Mouse (Mus musculus): ENCODE results near the gene Arap1.

GRCm38 (mm10) chr7:101356868-101357267 is 9.0 kb downstream of the Arap1 start:
- TF ChIP-seq CTCF (IDR thresholded peaks at IDR 0.05; ENCODE audit: extremely low read depth, insufficient read depth, low read length), result no peak
- TF ChIP-seq POLR2A (IDR thresholded peaks at IDR 0.05; ENCODE audit: extremely low read depth, insufficient read depth, low read length), result no peak
